Mouse (Mus musculus) kidney, adult 10 weeks (tissue): ENCODE data around the gene A730049H05Rik. TPM values are rescaled to one million over a fixed set of nuclear protein-coding genes. Genes with fewer than 3 reads are reported as not detected.

Source experiments
- polyA plus RNA-seq: library from polyadenylated mRNA; stranded (reverse); fragments of 350-450 nt; fragmentation: Illumina TruSeq; extraction: RNeasy Lipid Tissue Mini Kit (QIAGEN cat#74804); gene quantifications from one replicate; pipeline ENCODE4 v1.2.3, GENCODE M21; 2014; ENCODE audit warnings: low read depth, low replicate concordance

A730049H05Rik gene
- 12.3 TPM for polyA plus RNA-seq

DNA sequence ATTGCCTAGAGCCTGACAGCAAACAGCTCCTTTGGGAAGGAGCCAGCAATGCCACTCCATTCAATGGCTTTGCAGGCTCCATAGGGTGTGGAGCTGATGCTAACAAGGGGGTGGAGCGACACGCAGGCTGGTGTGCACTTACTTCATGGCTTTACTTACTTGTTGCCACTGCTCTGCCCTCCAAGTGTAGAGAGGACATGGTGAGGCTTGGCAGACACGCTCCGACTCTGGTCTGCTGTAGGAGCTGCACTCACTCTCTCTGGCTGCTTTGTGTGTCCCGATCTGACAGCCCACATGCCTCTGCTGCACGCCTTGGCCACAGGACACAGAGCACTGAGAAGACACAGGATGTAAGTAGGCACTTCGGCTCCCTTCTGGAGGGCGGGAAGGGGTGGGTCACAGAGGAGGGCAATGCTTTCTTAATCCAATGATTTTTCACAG, at the start of gene A730049H05Rik:
Gene A730049H05Rik (plus strand): TSS at position 168 of the 441 bp plus-strand sequence.

DNA sequence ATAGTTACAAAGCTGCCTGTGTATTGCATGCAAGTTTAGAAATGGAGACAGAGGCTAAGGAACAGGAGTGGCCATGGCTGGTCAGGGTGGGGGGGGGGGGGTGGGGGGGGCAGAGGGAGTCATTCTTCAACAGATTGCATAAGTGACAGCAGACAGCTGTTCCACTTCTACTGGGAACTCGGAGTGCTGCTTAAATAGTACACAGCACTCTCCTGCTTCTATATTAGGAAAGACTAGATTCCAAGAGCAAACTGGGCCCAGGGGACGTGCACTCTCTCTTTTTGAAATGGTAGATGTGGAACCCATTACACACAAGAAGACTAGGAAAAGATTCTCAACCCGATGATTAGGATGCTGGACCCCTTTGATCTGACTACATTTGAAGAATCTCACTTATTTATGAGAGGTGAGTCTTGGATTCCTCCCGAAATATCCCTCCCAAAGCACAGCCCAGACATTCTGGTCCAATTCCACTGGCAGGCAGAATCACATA, 52.9 kb downstream of the A730049H05Rik start, which contains the start of gene Gm15737:
Gene Gm15737 (plus strand): TSS at position 269 of the 493 bp plus-strand sequence.

Other genes starting within 250 kb of the A730049H05Rik start
- gene Prickle2, start 110.3 kb upstream of the A730049H05Rik start, polyA plus RNA-seq, result 4.2 TPM
- not detected for gene Gm15737, start 52.9 kb downstream of the A730049H05Rik start, polyA plus RNA-seq
- gene Adamts9, start 127.0 kb downstream of the A730049H05Rik start, polyA plus RNA-seq, result 12.4 TPM